Mouse (Mus musculus): ENCODE measurements around the gene Cyp27a1. TPM values are rescaled to one million over a fixed set of nuclear protein-coding genes. Genes with fewer than 3 reads are reported as not detected.

The Cyp27a1 gene
- total and polyA plus RNA-seq, 2 experiments from 2014 or later = 2.6 to 4.4 TPM

GRCm38 (mm10) chr1:74775816-74776215 lies 62.4 kb downstream of the Cyp27a1 start:
- H3K27ac ChIP-seq (ENCODE audit: low read depth, low read length) = no peak overlapping the region
- H3K36me3 ChIP-seq (ENCODE audit: insufficient read depth, low read length) = no peaks in the 10 kb centered on the region
- no peak overlapping the region for H3K4me2 ChIP-seq (ENCODE audit: low read depth, low read length, poor library complexity, severe bottlenecking)
- peaks cover 49% of the 10 kb centered on the region for H3K27me3 ChIP-seq (ENCODE audit: insufficient read depth, low read length)
- 21% methylated on average over 5 of the region's 5 CpGs for WGBS
- no peak for ATAC-seq (ENCODE audit: low FRiP score)
- H3K9ac ChIP-seq (replicated peaks; ENCODE audit: low read length, poor library complexity, severe bottlenecking) = no peak overlapping the region
- H3K4me3 ChIP-seq (ENCODE audit: low read depth, low read length) = no peak overlapping the region
- peak; percentile 49 for TF ChIP-seq CTCF (IDR thresholded peaks at IDR 0.05)
- DNase-seq (ENCODE audit: low spot score) = no peak
- H3K4me1 ChIP-seq (ENCODE audit: insufficient read depth, low read length) = 0 out of 2 replicates have a peak, but pooled peaks cover 3% of the 10 kb centered on the region
- no peaks in the 10 kb centered on the region for H3K9me3 ChIP-seq (ENCODE audit: low read length)

DNA sequence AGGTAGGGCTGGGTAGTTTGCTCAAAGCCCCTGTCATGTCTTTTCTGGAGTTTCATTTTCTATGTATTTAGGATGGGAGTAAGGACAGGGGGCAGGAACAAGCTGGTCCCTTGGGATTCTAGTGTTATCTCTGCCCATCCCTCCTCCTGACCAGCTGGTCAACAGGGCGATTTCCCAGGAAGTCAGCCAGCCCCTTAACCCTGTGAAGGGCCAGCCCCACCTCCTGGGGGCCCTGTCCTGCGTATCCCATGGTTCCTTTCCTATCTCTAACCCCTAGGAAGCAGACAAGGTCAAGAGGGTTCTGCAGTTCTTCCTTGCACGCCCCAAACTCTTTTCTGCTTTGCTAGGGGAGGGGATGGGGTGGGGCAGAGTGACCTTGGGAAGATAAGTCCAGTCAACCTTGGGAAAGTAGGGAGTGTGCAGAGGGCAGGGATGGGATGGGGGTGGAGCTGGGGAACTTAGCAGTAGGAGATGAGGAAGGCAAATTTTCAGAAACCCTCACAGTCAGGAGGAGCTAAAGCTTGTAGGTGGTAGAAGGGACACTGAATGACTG lies 65.6 kb downstream of the Cyp27a1 start:
- DNase-seq (ENCODE audit: low spot score) = no peak
- Histone ChIP-seq H3K36me3 (ENCODE audit: insufficient read depth, low read length) (no peaks in the 10 kb centered on the region), H3K4me1 (ENCODE audit: insufficient read depth, low read length) (peaks cover 3% of the 10 kb centered on the region; the same call in 1 of the 2 replicates), H3K27ac (ENCODE audit: low read depth, low read length) (no peak overlapping the region), H3K9ac (replicated peaks; ENCODE audit: low read length, poor library complexity, severe bottlenecking) (no peak overlapping the region), H3K27me3 (ENCODE audit: insufficient read depth, low read length) (peaks cover 49% of the 10 kb centered on the region), H3K9me3 (ENCODE audit: low read length) (no peaks in the 10 kb centered on the region), H3K4me2 (ENCODE audit: low read depth, low read length, poor library complexity, severe bottlenecking) (no peak overlapping the region), H3K4me3 (ENCODE audit: low read depth, low read length) (no peak overlapping the region)
- 34% methylated on average over 3 of the region's 3 CpGs for WGBS
- TF ChIP-seq CTCF (IDR thresholded peaks at IDR 0.05) = no peak
- no peak for ATAC-seq (ENCODE audit: low FRiP score)

GRCm38 (mm10) chr1:74782045-74782444 lies 68.7 kb downstream of the Cyp27a1 start:
- Histone ChIP-seq H3K4me3 (ENCODE audit: low read depth, low read length) (no peak overlapping the region), H3K27me3 (ENCODE audit: insufficient read depth, low read length) (peaks cover 66% of the 10 kb centered on the region), H3K9me3 (ENCODE audit: low read length) (no peaks in the 10 kb centered on the region), H3K4me1 (ENCODE audit: insufficient read depth, low read length) (peaks cover 3% of the 10 kb centered on the region; the same call in 1 of the 2 replicates), H3K9ac (replicated peaks; ENCODE audit: low read length, poor library complexity, severe bottlenecking) (no peak overlapping the region), H3K27ac (ENCODE audit: low read depth, low read length) (no peak overlapping the region), H3K4me2 (ENCODE audit: low read depth, low read length, poor library complexity, severe bottlenecking) (no peak overlapping the region), H3K36me3 (ENCODE audit: insufficient read depth, low read length) (no peaks in the 10 kb centered on the region)
- 21% methylated on average over 14 of the region's 14 CpGs for WGBS
- DNase-seq (ENCODE audit: low spot score) (no peak), ATAC-seq (ENCODE audit: low FRiP score) (no peak)
- no peak for TF ChIP-seq CTCF (IDR thresholded peaks at IDR 0.05)

GRCm38 (mm10) chr1:74783554-74783953 lies 70.2 kb downstream of the Cyp27a1 start:
- Histone ChIP-seq H3K27ac (ENCODE audit: low read depth, low read length) (no peak overlapping the region), H3K9ac (replicated peaks; ENCODE audit: low read length, poor library complexity, severe bottlenecking) (no peak overlapping the region), H3K4me1 (ENCODE audit: insufficient read depth, low read length) (peaks cover 3% of the 10 kb centered on the region; the same call in 1 of the 2 replicates), H3K4me2 (ENCODE audit: low read depth, low read length, poor library complexity, severe bottlenecking) (peak overlapping the region; percentile 63), H3K27me3 (ENCODE audit: insufficient read depth, low read length) (peaks cover 68% of the 10 kb centered on the region), H3K9me3 (ENCODE audit: low read length) (no peaks in the 10 kb centered on the region), H3K36me3 (ENCODE audit: insufficient read depth, low read length) (no peaks in the 10 kb centered on the region), H3K4me3 (ENCODE audit: low read depth, low read length) (peak overlapping the region; percentile 37)
- DNase-seq (ENCODE audit: low spot score) (no peak), ATAC-seq (ENCODE audit: low FRiP score) (no peak)
- TF ChIP-seq CTCF (IDR thresholded peaks at IDR 0.05) = no peak
- WGBS = 3% methylated on average over 12 of the region's 13 CpGs

- ATAC-seq (ENCODE audit: low FRiP score) (no peak), DNase-seq (ENCODE audit: low spot score) (peak; percentile 60)
- peak overlapping the region; percentile 63 for H3K4me2 ChIP-seq (ENCODE audit: low read depth, low read length, poor library complexity, severe bottlenecking)
- WGBS = 1% methylated on average over 67 of the region's 67 CpGs
- TF ChIP-seq CTCF (IDR thresholded peaks at IDR 0.05) = peak; percentile 68
- no peak overlapping the region for H3K27ac ChIP-seq (ENCODE audit: low read depth, low read length)
- no peaks in the 10 kb centered on the region for H3K9me3 ChIP-seq (ENCODE audit: low read length)
- H3K9ac ChIP-seq (replicated peaks; ENCODE audit: low read length, poor library complexity, severe bottlenecking) = no peak overlapping the region
- H3K4me1 ChIP-seq (ENCODE audit: insufficient read depth, low read length) = peaks cover 3% of the 10 kb centered on the region; the same call in 1 of the 2 replicates
- H3K4me3 ChIP-seq (ENCODE audit: low read depth, low read length) = peak overlapping the region; percentile 37
- no peaks in the 10 kb centered on the region for H3K36me3 ChIP-seq (ENCODE audit: insufficient read depth, low read length)
- H3K27me3 ChIP-seq (ENCODE audit: insufficient read depth, low read length) = peaks cover 65% of the 10 kb centered on the region
These were observed 70.8 kb downstream of the Cyp27a1 start for GRCm38 (mm10) chr1:74784041-74784759.

Other genes starting within 250 kb of the Cyp27a1 start
- gene Cnot9, start 207.5 kb upstream of the Cyp27a1 start, total RNA-seq (2014; rRNA removed) = 40.3 and 40.8 TPM in 2 replicates
- gene Cnot9, start 207.5 kb upstream of the Cyp27a1 start, polyA plus RNA-seq (2015; fragmentation: Nextera tagmentation; extraction: Ambion mirVana) = 43.0 and 47.4 TPM in 2 replicates
- gene Plcd4, start 170.7 kb upstream of the Cyp27a1 start, total RNA-seq (2014; rRNA removed) = 4.9 and 9.4 TPM in 2 replicates
- 7.1 and 7.3 TPM in 2 replicates for gene Plcd4, start 170.7 kb upstream of the Cyp27a1 start, polyA plus RNA-seq (2015; fragmentation: Nextera tagmentation; extraction: Ambion mirVana)
- 19.3 and 25.7 TPM in 2 replicates for gene Usp37, start 169.3 kb upstream of the Cyp27a1 start, total RNA-seq (2014; rRNA removed)
- 16.4 and 18.5 TPM in 2 replicates for gene Usp37, start 169.3 kb upstream of the Cyp27a1 start, polyA plus RNA-seq (2015; fragmentation: Nextera tagmentation; extraction: Ambion mirVana)
- gene Zfp142, start 125.3 kb upstream of the Cyp27a1 start, total RNA-seq (2014; rRNA removed) = 14.2 and 16.4 TPM in 2 replicates
- 4.4 and 7.8 TPM in 2 replicates for gene Zfp142, start 125.3 kb upstream of the Cyp27a1 start, polyA plus RNA-seq (2015; fragmentation: Nextera tagmentation; extraction: Ambion mirVana)
- gene Bcs1l, start 125.3 kb upstream of the Cyp27a1 start, total RNA-seq (2014; rRNA removed) = 14.7 and 19.9 TPM in 2 replicates
- 12.4 and 13.6 TPM in 2 replicates for gene Bcs1l, start 125.3 kb upstream of the Cyp27a1 start, polyA plus RNA-seq (2015; fragmentation: Nextera tagmentation; extraction: Ambion mirVana)
- 60.0 and 60.8 TPM in 2 replicates for gene Rnf25, start 112.2 kb upstream of the Cyp27a1 start, total RNA-seq (2014; rRNA removed)
- gene Rnf25, start 112.2 kb upstream of the Cyp27a1 start, polyA plus RNA-seq (2015; fragmentation: Nextera tagmentation; extraction: Ambion mirVana) = 51.3 and 54.0 TPM in 2 replicates
- 9.9 and 10.5 TPM in 2 replicates for gene Stk36, start 112.1 kb upstream of the Cyp27a1 start, total RNA-seq (2014; rRNA removed)
- gene Stk36, start 112.1 kb upstream of the Cyp27a1 start, polyA plus RNA-seq (2015; fragmentation: Nextera tagmentation; extraction: Ambion mirVana) = 8.7 and 9.6 TPM in 2 replicates
- gene Ttll4, start 51.8 kb upstream of the Cyp27a1 start, total RNA-seq (2014; rRNA removed) = 25.9 and 26.2 TPM in 2 replicates
- 4.2 and 4.4 TPM in 2 replicates for gene Ttll4, start 51.8 kb upstream of the Cyp27a1 start, polyA plus RNA-seq (2015; fragmentation: Nextera tagmentation; extraction: Ambion mirVana)
- 0.11 TPM in 1 of 2 replicates, not detected in the other for gene Prkag3, start 35.6 kb downstream of the Cyp27a1 start, total RNA-seq (2014; rRNA removed)
- 0.09 TPM in 1 of 2 replicates, not detected in the other for gene Prkag3, start 35.6 kb downstream of the Cyp27a1 start, polyA plus RNA-seq (2015; fragmentation: Nextera tagmentation; extraction: Ambion mirVana)
- 6.2 and 8.4 TPM in 2 replicates for gene Wnt6, start 58.3 kb downstream of the Cyp27a1 start, total RNA-seq (2014; rRNA removed)
- gene Wnt6, start 58.3 kb downstream of the Cyp27a1 start, polyA plus RNA-seq (2015; fragmentation: Nextera tagmentation; extraction: Ambion mirVana) = 6.3 and 6.6 TPM in 2 replicates
- 0.09 and 0.82 TPM in 2 replicates for gene Wnt10a, start 77.9 kb downstream of the Cyp27a1 start, total RNA-seq (2014; rRNA removed)
- 0.10 and 0.38 TPM in 2 replicates for gene Wnt10a, start 77.9 kb downstream of the Cyp27a1 start, polyA plus RNA-seq (2015; fragmentation: Nextera tagmentation; extraction: Ambion mirVana)
- 64.0 and 70.2 TPM in 2 replicates for gene Cdk5r2, start 141.4 kb downstream of the Cyp27a1 start, total RNA-seq (2014; rRNA removed)
- 15.4 and 17.8 TPM in 2 replicates for gene Cdk5r2, start 141.4 kb downstream of the Cyp27a1 start, polyA plus RNA-seq (2015; fragmentation: Nextera tagmentation; extraction: Ambion mirVana)
- gene Fev, start 171.8 kb downstream of the Cyp27a1 start, total RNA-seq (2014; rRNA removed) = 3.4 and 3.8 TPM in 2 replicates
- 1.8 and 2.3 TPM in 2 replicates for gene Fev, start 171.8 kb downstream of the Cyp27a1 start, polyA plus RNA-seq (2015; fragmentation: Nextera tagmentation; extraction: Ambion mirVana)
- gene Cryba2, start 179.6 kb downstream of the Cyp27a1 start, total RNA-seq (2014; rRNA removed) = not detected in 2 replicates
- gene Cryba2, start 179.6 kb downstream of the Cyp27a1 start, polyA plus RNA-seq (2015; fragmentation: Nextera tagmentation; extraction: Ambion mirVana) = 0.49 and 0.80 TPM in 2 replicates
- 4.0 and 4.1 TPM in 2 replicates for gene Cfap65, start 222.0 kb downstream of the Cyp27a1 start, total RNA-seq (2014; rRNA removed)
- 0.94 and 1.5 TPM in 2 replicates for gene Cfap65, start 222.0 kb downstream of the Cyp27a1 start, polyA plus RNA-seq (2015; fragmentation: Nextera tagmentation; extraction: Ambion mirVana)
- 0.16 and 1.2 TPM in 2 replicates for gene Ihh, start 238.1 kb downstream of the Cyp27a1 start, total RNA-seq (2014; rRNA removed)
- 0.21 TPM in 2 replicates for gene Ihh, start 238.1 kb downstream of the Cyp27a1 start, polyA plus RNA-seq (2015; fragmentation: Nextera tagmentation; extraction: Ambion mirVana)